Mouse (Mus musculus) kidney, embryonic 15.5 days (tissue): Measurements from ENCODE around the gene Lce1c. TPM values are rescaled to one million over a fixed set of nuclear protein-coding genes. Genes with fewer than 3 reads are reported as not detected.
"Not testable (repeated sequence)": the region's sequence is repeated elsewhere in the genome, so short reads cannot be mapped to it uniquely, and the experiment has no call there.

Source experiments
- ATAC-seq: fragments of 200-750 bp; cut with Nextera tagmentation; replicated peaks from 2 replicates; pipeline ENCODE4 v1.8.0; 2017; ENCODE audit warnings: moderate TSS enrichment; ENCODE audit not compliant: low FRiP score
- H3K27ac ChIP-seq: fragments of 300-500 bp; sonication (generic); 2 replicates; pipeline ENCODE4 v1.5.1; 2015; ENCODE audit warnings: mild to moderate bottlenecking, inconsistent platforms
- H3K27me3 ChIP-seq: fragments of 300-500 bp; sonication (generic); 2 replicates; pipeline ENCODE4 v1.6.1; 2015; ENCODE audit warnings: inconsistent platforms
- H3K36me3 ChIP-seq: fragments of 300-500 bp; sonication (generic); 2 replicates; pipeline ENCODE4 v1.6.1; 2015; ENCODE audit warnings: inconsistent platforms
- H3K4me1 ChIP-seq: fragments of 300-500 bp; sonication (generic); 2 replicates; pipeline ENCODE4 v1.6.1; 2015; ENCODE audit warnings: inconsistent platforms
- H3K4me2 ChIP-seq: fragments of 300-500 bp; sonication (generic); 2 replicates; pipeline ENCODE4 v1.6.1; 2015; ENCODE audit warnings: moderate library complexity, mild to moderate bottlenecking, inconsistent platforms
- H3K4me3 ChIP-seq: fragments of 300-500 bp; sonication (generic); replicated peaks from 2 replicates; pipeline ENCODE4 v1.5.1; 2015; ENCODE audit warnings: mild to moderate bottlenecking, inconsistent platforms
- H3K9ac ChIP-seq: fragments of 300-500 bp; sonication (generic); 2 replicates; pipeline ENCODE4 v1.6.1; 2015; ENCODE audit warnings: mild to moderate bottlenecking, inconsistent platforms
- H3K9me3 ChIP-seq: fragments of 300-500 bp; sonication (generic); replicated peaks from 2 replicates; pipeline ENCODE4 v1.6.1; 2016; ENCODE audit warnings: inconsistent platforms
- WGBS: fragments of 180-500 bp; shearing (Covaris S2); methylation state at CpG from one replicate; pipeline ENCODE4 v1.1.7; 2015; ENCODE audit warnings: mixed read lengths; 5-methylcytosine and 5-hydroxymethylcytosine counted together
- polyA plus RNA-seq: library from polyadenylated mRNA; unstranded; fragments of >200 nt; fragmentation: Nextera tagmentation; extraction: Ambion mirVana; gene quantifications from 2 replicates; pipeline ENCODE4 v1.2.1, GENCODE M21; 2015

The Lce1c gene
- polyA plus RNA-seq, result not detected in 2 replicates

- Histone ChIP-seq H3K27me3 (no peaks in the 10 kb centered on the region), H3K4me2 (no peak within 1 kb of the TSS), H3K27ac (no peak within 1 kb of the TSS), H3K4me3 (no peak within 1 kb of the TSS), H3K9ac (no peak within 1 kb of the TSS), H3K9me3 (no peaks in the 10 kb centered on the region), H3K36me3 (no peaks in the 10 kb centered on the region), H3K4me1 (no peaks in the 10 kb centered on the region)
- no peak for ATAC-seq
- 87% methylated on average over 4 of the region's 4 CpGs for WGBS
Observed at GRCm38 (mm10) chr3:92678947-92679346, at the start of gene Lce1c. Lce1c (plus strand) TSS chr3:92679247.

GRCm38 (mm10) chr3:92637745-92638652 lies 41.0 kb upstream of the Lce1c start:
- Histone ChIP-seq H3K27me3 (no peaks in the 10 kb centered on the region), H3K4me1 (no peaks in the 10 kb centered on the region), H3K27ac (no peak overlapping the region), H3K4me3 (no peak overlapping the region), H3K9ac (no peak overlapping the region), H3K4me2 (no peak overlapping the region), H3K36me3 (no peaks in the 10 kb centered on the region), H3K9me3 (no peaks in the 10 kb centered on the region)
- WGBS, result 35% methylated on average over 1 of the region's 1 CpGs
- no peak; the same call in 1 of the 2 replicates for ATAC-seq

GRCm38 (mm10) chr3:92638653-92638991 lies 40.4 kb upstream of the Lce1c start:
- no peak for ATAC-seq
- Histone ChIP-seq H3K9ac (no peak overlapping the region), H3K27ac (no peak overlapping the region), H3K27me3 (no peaks in the 10 kb centered on the region), H3K4me2 (no peak overlapping the region), H3K4me1 (no peaks in the 10 kb centered on the region), H3K4me3 (no peak overlapping the region), H3K9me3 (no peaks in the 10 kb centered on the region), H3K36me3 (no peaks in the 10 kb centered on the region)
- WGBS, result 69% methylated on average over 3 of the region's 3 CpGs

GRCm38 (mm10) chr3:92639854-92640253 lies 39.2 kb upstream of the Lce1c start:
- 88% methylated on average over 15 of the region's 15 CpGs for WGBS
- Histone ChIP-seq H3K9me3 (no peaks in the 10 kb centered on the region), H3K4me1 (no peaks in the 10 kb centered on the region), H3K27me3 (no peaks in the 10 kb centered on the region), H3K27ac (no peak overlapping the region), H3K4me2 (no peak overlapping the region), H3K9ac (no peak overlapping the region), H3K36me3 (no peaks in the 10 kb centered on the region), H3K4me3 (no peak overlapping the region)
- ATAC-seq, result no peak

GRCm38 (mm10) chr3:92648207-92648606 lies 30.8 kb upstream of the Lce1c start, which contains the start of gene Lce1a1:
Lce1a1 (minus strand) TSS chr3:92648307.
- no peak within 1 kb of the TSS for H3K9ac ChIP-seq
- no peaks in the 10 kb centered on the region for H3K4me1 ChIP-seq
- no peaks in the 10 kb centered on the region for H3K27me3 ChIP-seq
- WGBS, result 97% methylated on average over 1 of the region's 1 CpGs
- no peak for ATAC-seq
- no peaks in the 10 kb centered on the region for H3K36me3 ChIP-seq
- no peaks in the 10 kb centered on the region for H3K9me3 ChIP-seq
- H3K4me3 ChIP-seq, result no peak within 1 kb of the TSS
- no peak within 1 kb of the TSS for H3K27ac ChIP-seq
- no peak within 1 kb of the TSS for H3K4me2 ChIP-seq

GRCm38 (mm10) chr3:92656826-92657225 lies 22.2 kb upstream of the Lce1c start, which contains the start of gene Lce1b:
Lce1b (minus strand) TSS chr3:92656926.
- Histone ChIP-seq H3K4me3 (no peak within 1 kb of the TSS), H3K9ac (no peak within 1 kb of the TSS), H3K36me3 (no peaks in the 10 kb centered on the region), H3K27ac (no peak within 1 kb of the TSS), H3K4me2 (no peak within 1 kb of the TSS), H3K4me1 (no peaks in the 10 kb centered on the region), H3K9me3 (no peaks in the 10 kb centered on the region), H3K27me3 (no peaks in the 10 kb centered on the region)
- ATAC-seq, result no peak

- H3K36me3 ChIP-seq, result no peaks in the 10 kb centered on the region
- H3K4me3 ChIP-seq, result no peak within 1 kb of the TSS
- H3K4me2 ChIP-seq, result no peak within 1 kb of the TSS
- no peak within 1 kb of the TSS for H3K9ac ChIP-seq
- no peaks in the 10 kb centered on the region for H3K27me3 ChIP-seq
- H3K4me1 ChIP-seq, result no peaks in the 10 kb centered on the region
- H3K27ac ChIP-seq, result no peak within 1 kb of the TSS
- no peaks in the 10 kb centered on the region for H3K9me3 ChIP-seq
- ATAC-seq, result no peak
Observed at GRCm38 (mm10) chr3:92670215-92670614, 8.8 kb upstream of the Lce1c start, which contains the start of gene Lce1a2. Lce1a2 (minus strand) TSS chr3:92670315.

- no peak for ATAC-seq
- no peak within 1 kb of the TSS for H3K4me3 ChIP-seq
- WGBS, result 55% methylated on average over 2 of the region's 2 CpGs
- H3K36me3 ChIP-seq, result no peaks in the 10 kb centered on the region
- no peak within 1 kb of the TSS for H3K27ac ChIP-seq
- no peaks in the 10 kb centered on the region for H3K4me1 ChIP-seq
- H3K27me3 ChIP-seq, result no peaks in the 10 kb centered on the region
- H3K9ac ChIP-seq, result no peak within 1 kb of the TSS
- H3K4me2 ChIP-seq, result no peak within 1 kb of the TSS
- H3K9me3 ChIP-seq, result no peaks in the 10 kb centered on the region
Observed at GRCm38 (mm10) chr3:92687110-92687509, 8.1 kb downstream of the Lce1c start, which contains the start of gene Lce1d. Lce1d (minus strand) TSS chr3:92687210.

- not testable (repeated sequence) for H3K4me2 ChIP-seq, ATAC-seq, H3K36me3 ChIP-seq, H3K9ac ChIP-seq, H3K4me3 ChIP-seq, H3K27ac ChIP-seq, H3K4me1 ChIP-seq, H3K27me3 ChIP-seq, H3K9me3 ChIP-seq
- 77% methylated on average over 16 of the region's 16 CpGs for WGBS
Observed at GRCm38 (mm10) chr3:92689154-92689553, 10.1 kb downstream of the Lce1c start.

- ATAC-seq, result no peak
- no peaks in the 10 kb centered on the region for H3K36me3 ChIP-seq
- no peak overlapping the region for H3K4me3 ChIP-seq
- H3K9me3 ChIP-seq, result no peaks in the 10 kb centered on the region
- H3K4me2 ChIP-seq, result no peak overlapping the region
- no peaks in the 10 kb centered on the region for H3K4me1 ChIP-seq
- H3K27me3 ChIP-seq, result no peaks in the 10 kb centered on the region
- H3K9ac ChIP-seq, result no peak overlapping the region
- H3K27ac ChIP-seq, result no peak overlapping the region
Observed at GRCm38 (mm10) chr3:92691688-92692087, 12.6 kb downstream of the Lce1c start.

GRCm38 (mm10) chr3:92694613-92695012 lies 15.6 kb downstream of the Lce1c start:
- H3K9me3 ChIP-seq, result no peaks in the 10 kb centered on the region
- 17% methylated on average over 1 of the region's 1 CpGs for WGBS
- H3K4me1 ChIP-seq, result no peaks in the 10 kb centered on the region
- H3K36me3 ChIP-seq, result no peaks in the 10 kb centered on the region
- ATAC-seq, result no peak
- no peak overlapping the region for H3K4me2 ChIP-seq
- no peak overlapping the region for H3K9ac ChIP-seq
- no peak overlapping the region for H3K27ac ChIP-seq
- H3K4me3 ChIP-seq, result no peak overlapping the region
- H3K27me3 ChIP-seq, result no peaks in the 10 kb centered on the region

- H3K27ac ChIP-seq, result no peak within 1 kb of the TSS
- WGBS, result 84% methylated on average over 2 of the region's 2 CpGs
Observed at GRCm38 (mm10) chr3:92708974-92709373, 29.9 kb downstream of the Lce1c start, which contains the start of gene Lce1e. Lce1e (minus strand) TSS chr3:92709074.

More at GRCm38 (mm10) chr3:92708974-92709373, 29.9 kb downstream of the Lce1c start, which contains the start of gene Lce1e:
- no peak within 1 kb of the TSS for H3K9ac ChIP-seq
- no peak within 1 kb of the TSS for H3K4me3 ChIP-seq
- H3K4me1 ChIP-seq, result no peaks in the 10 kb centered on the region
- H3K9me3 ChIP-seq, result no peaks in the 10 kb centered on the region
- ATAC-seq, result no peak
- H3K27me3 ChIP-seq, result no peaks in the 10 kb centered on the region
- no peak within 1 kb of the TSS for H3K4me2 ChIP-seq
- H3K36me3 ChIP-seq, result no peaks in the 10 kb centered on the region
